Mouse (Mus musculus) liver, postnatal 0 days (tissue): ENCODE results near the gene Fam189a2.

Experiments used
- CTCF ChIP-seq: sonication (generic); IDR thresholded peaks from 2 replicates; pipeline ENCODE4 v1.5.1; 2016; ENCODE audit warnings: antibody characterized with exemption, low read depth
- EP300 ChIP-seq: IDR thresholded peaks from 2 replicates; pipeline ENCODE4 v1.6.1; 2016; ENCODE audit warnings: antibody characterized with exemption, low read depth, mild to moderate bottlenecking

DNA sequence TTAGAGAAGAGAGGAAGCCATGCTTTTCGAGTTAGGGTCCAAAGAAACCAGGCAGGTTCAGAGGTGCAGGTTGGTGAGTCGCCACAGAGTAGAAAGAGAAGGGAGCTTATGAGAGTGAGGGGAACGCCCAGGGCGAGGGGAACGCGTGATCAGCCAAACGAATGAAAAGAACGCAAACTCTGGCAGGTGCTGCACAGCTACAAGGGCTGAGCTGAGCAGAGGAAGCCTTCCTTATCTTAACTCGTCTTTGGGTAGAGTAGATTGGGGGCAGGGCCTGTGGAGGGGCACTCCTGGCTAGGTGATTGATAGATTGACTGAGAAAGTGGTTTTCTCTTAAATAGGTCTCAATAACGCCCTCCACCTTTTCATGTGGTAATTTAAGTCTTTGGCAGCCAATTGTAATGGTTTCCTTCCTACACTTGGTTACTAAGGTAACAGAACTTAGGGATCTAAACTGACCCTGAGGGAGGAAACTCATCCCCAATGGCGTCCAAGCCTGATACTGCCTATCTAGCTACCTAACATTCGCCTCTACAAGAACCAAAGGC is 33.6 kb upstream of the Fam189a2 start:
- TF ChIP-seq CTCF (no peak), EP300 (no peak)
